Mouse (Mus musculus): Measurements from ENCODE around the gene Mrpl4. TPM values are rescaled to one million over a fixed set of nuclear protein-coding genes. Genes with fewer than 3 reads are reported as not detected.

Mrpl4 gene
- polyA plus RNA-seq (2012; rRNA removed), result 27.2 and 35.9 TPM in 2 replicates

DNA sequence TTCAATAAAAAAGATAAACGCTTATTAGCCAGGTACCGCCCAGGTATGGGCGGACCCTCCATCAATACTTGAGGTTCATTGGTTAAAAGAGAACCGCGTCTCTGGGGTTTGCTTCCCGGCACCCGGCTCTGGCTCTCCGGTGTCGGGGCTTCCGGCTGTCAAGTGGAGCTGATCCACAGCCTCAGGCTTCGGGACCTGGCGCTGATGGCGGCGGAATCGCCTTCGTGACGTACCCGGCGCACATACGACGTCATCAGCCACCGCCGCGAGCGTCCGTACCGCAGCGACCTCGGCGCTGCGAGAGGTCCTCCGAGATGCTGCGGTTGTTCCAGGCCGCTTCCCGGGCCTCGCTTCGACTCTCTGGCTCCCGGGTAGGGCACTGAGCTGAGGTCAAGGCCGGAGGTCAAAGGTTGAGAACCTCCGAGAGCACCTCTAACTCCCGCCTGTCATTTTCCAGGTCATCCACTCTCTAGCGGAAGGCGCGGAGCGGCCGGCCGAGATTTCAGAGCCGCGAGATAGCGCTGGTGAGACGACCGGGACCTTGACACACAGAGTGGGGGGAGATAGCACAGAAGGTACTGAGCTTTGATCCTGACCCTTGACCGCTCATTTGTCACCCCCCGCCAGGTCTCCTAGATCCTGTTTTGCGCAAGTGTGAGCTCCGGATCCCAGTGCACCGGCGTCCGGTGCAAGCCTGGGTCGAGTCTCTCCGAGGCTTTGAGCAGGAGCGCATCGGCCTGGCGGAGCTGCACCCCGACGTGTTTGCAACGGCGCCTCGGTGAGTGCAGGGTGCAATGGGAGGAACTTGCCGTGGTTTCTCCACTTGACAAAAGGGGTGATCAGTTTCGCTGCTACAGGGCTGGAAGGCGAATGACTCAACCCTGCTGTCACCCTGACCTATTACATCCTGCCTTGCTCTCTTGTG is at the start of gene Mrpl4:
TSS of gene Mrpl4 (plus strand) at position 112 of the 925 bp plus-strand sequence.

DNA sequence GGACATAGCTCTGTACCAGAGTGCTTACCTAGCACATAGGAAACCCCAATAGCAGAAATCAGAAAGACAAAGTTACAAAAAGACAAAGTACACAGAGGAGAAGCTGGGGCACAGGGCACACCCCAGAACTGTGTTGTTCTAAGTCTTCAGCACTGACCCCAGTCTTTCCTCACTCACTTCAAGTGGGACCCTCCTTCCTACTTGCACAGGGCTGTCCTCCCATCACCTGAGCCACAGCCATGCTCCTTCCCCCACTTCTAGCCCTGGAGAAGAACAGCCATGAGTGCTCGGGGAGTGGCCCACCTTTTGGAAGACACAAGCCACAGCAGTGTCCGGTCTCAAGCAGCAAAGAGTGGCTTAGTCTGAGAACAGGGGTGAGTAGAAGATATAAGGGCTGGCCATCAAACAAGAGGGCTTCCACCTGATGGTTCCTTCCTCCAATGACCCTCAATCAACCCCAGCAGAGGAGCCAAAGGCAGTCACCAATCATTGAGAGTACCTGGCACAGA is 43.1 kb upstream of the Mrpl4 start, which contains the start of gene Dnmt1:
TSS of gene Dnmt1 (minus strand) at position 459 of the 509 bp plus-strand sequence.

GRCm38 (mm10) chr9:20976216-20976960 is 26.1 kb upstream of the Mrpl4 start, which contains the start of gene S1pr2:
Gene S1pr2 (minus strand): TSS chr9:20976781.

DNA sequence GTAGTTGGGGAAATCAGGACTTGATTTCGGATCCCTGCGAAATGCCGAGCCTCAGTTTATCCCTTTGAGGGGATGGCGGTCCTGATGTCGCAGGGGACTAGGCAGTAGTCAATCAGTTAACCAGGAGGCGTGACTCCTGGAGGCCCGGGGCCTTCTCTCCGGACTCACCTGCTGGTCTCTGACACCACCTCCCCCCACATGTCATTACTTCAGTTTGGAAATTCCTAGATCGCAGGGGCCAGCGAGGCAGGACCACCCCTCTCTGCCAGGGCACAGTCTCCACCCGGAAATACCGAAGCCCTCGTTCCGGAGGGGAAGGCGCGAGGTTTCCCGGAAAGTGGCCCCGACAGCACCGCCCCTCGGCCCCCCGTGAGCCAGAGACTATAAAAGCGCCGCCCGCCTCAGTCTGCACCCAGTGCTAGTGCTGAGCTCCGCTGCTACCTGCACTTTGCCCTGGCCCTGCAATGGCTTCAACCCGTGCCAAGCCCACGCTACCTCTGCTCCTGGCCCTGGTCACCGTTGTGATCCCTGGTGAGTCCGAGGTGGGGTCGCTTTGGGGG is 13.1 kb downstream of the Mrpl4 start, which contains the start of gene Icam1:
TSS of gene Icam1 (plus strand) at position 415 of the 560 bp plus-strand sequence.

DNA sequence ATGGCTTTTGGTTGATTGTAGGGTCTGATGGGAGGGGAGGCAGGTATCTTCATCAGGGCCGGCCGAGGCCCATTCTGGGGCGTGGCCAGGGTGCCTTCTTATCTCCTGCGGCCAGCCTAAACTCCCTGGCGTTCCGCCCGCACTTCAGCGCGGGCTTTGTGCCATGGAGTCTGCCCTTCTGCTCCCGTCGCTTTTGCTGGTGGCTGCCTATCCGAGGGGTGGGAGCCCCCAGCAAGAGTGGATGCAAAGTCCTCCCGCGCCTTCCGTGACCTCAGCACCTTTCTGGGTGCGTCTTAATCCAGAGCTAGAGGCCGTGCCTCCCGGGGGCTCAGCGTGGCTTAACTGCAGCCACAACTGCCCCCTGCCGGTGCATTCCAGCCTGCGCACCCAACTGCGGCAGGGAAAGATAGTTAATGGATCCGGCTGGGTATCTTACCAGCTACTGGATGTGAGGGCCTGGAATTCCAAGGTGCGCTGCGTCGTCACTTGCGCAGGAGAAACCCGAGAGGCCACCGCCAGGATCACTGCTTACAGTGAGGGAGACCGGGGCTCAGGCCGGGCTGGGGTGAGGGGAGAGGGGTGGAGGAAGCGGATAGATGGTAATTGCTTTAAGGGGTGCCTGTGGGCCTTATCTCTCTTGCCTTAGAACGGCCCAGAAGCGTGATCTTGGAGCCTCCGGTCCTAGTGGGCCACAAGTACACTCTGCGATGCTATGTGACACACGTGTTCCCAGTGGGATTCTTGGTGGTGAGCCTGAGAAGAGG is 26.9 kb downstream of the Mrpl4 start, which contains the start of gene Icam4:
TSS of gene Icam4 (plus strand) at position 83 of the 764 bp plus-strand sequence.

GRCm38 (mm10) chr9:21031896-21032351 is 29.4 kb downstream of the Mrpl4 start, which contains the start of gene Icam5:
Gene Icam5 (plus strand): TSS chr9:21032073.

Other genes starting within 250 kb of the Mrpl4 start
- gene Col5a3, start 187.7 kb upstream of the Mrpl4 start, polyA plus RNA-seq (2012; rRNA removed), result 0.05 and 0.10 TPM in 2 replicates
- gene Rdh8, start 184.2 kb upstream of the Mrpl4 start, polyA plus RNA-seq (2012; rRNA removed), result not detected in 2 replicates
- gene A230050P20Rik, start 134.1 kb upstream of the Mrpl4 start, polyA plus RNA-seq (2012; rRNA removed), result 10.5 and 12.0 TPM in 2 replicates
- gene Angptl6, start 123.0 kb upstream of the Mrpl4 start, polyA plus RNA-seq (2012; rRNA removed), result 6.1 and 7.2 TPM in 2 replicates
- gene Ppan, start 114.6 kb upstream of the Mrpl4 start, polyA plus RNA-seq (2012; rRNA removed), result 75.4 and 82.4 TPM in 2 replicates
- 102 and 113 TPM in 2 replicates for gene Eif3g, start 104.1 kb upstream of the Mrpl4 start, polyA plus RNA-seq (2012; rRNA removed)
- gene Dnmt1, start 42.9 kb upstream of the Mrpl4 start, polyA plus RNA-seq (2012; rRNA removed), result 52.7 and 58.2 TPM in 2 replicates
- 1.2 and 1.4 TPM in 2 replicates for gene S1pr2, start 26.0 kb upstream of the Mrpl4 start, polyA plus RNA-seq (2012; rRNA removed)
- gene Icam1, start 13.2 kb downstream of the Mrpl4 start, polyA plus RNA-seq (2012; rRNA removed), result 6.7 and 7.2 TPM in 2 replicates
- gene Icam4, start 26.6 kb downstream of the Mrpl4 start, polyA plus RNA-seq (2012; rRNA removed), result 55.5 and 64.7 TPM in 2 replicates
- gene Icam5, start 29.3 kb downstream of the Mrpl4 start, polyA plus RNA-seq (2012; rRNA removed), result 0.68 and 0.89 TPM in 2 replicates
- gene Zglp1, start 64.4 kb downstream of the Mrpl4 start, polyA plus RNA-seq (2012; rRNA removed), result 0.27 and 0.32 TPM in 2 replicates
- gene Gm49373, start 70.4 kb downstream of the Mrpl4 start, polyA plus RNA-seq (2012; rRNA removed), result 0.67 and 0.93 TPM in 2 replicates
- gene Fdx1l, start 70.9 kb downstream of the Mrpl4 start, polyA plus RNA-seq (2012; rRNA removed), result 29.7 and 29.8 TPM in 2 replicates
- 2.7 and 2.9 TPM in 2 replicates for gene Gm38431, start 89.3 kb downstream of the Mrpl4 start, polyA plus RNA-seq (2012; rRNA removed)
- 17.5 and 22.6 TPM in 2 replicates for gene Raver1, start 89.3 kb downstream of the Mrpl4 start, polyA plus RNA-seq (2012; rRNA removed)
- 5.0 and 6.0 TPM in 2 replicates for gene Tyk2, start 128.5 kb downstream of the Mrpl4 start, polyA plus RNA-seq (2012; rRNA removed)
- gene Cdc37, start 147.2 kb downstream of the Mrpl4 start, polyA plus RNA-seq (2012; rRNA removed), result 135 and 139 TPM in 2 replicates
- gene Pde4a, start 163.0 kb downstream of the Mrpl4 start, polyA plus RNA-seq (2012; rRNA removed), result 0.89 and 1.4 TPM in 2 replicates
- gene Keap1, start 236.6 kb downstream of the Mrpl4 start, polyA plus RNA-seq (2012; rRNA removed), result 12.4 and 14.5 TPM in 2 replicates
- 0.05 and 0.06 TPM in 2 replicates for gene S1pr5, start 245.7 kb downstream of the Mrpl4 start, polyA plus RNA-seq (2012; rRNA removed)